Mouse (Mus musculus): ENCODE results near the gene Slc16a11.

Slc16a11 gene

DNA sequence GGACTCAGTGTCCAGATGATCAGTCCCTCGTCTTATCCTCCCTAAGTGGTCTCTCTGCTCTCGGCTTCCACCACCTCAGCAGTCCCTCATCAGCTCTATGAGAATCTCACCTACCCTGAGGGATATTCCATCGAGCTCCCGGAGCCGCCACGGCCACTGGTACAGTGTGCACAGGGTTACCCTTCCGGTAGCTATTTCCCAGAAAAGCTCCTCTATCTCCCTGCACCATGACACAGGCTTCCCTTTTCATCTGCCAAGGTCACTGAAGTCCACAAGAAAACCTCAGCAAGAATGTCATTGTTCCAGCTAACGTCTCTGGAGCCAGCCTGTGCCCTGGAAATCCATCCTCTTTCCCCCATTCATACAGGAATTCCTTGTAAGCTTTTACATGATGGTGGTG, 39.3 kb downstream of the Slc16a11 start:
- no peak for ATAC-seq (ENCODE audit: low TSS enrichment)

DNA sequence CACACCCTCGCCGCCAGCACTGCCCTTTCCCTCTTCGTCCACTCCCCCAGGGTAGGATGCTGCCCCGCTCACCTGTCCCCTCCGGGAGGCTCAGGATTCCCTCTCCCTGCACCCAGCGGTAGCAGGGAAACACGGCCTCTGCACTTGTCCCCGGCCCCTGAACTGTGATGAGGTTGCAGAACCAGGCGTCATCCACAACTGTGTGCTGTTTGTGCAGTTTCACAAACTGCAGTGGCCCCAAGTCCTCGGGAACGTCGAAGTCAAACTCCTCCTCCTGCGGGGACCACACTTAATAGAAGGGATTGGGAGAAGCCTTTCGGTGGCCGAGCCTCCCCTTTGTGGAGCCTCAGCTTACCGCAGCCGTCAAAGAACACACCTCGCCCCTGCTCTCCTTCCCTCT, 41.8 kb downstream of the Slc16a11 start:
- ATAC-seq (ENCODE audit: low TSS enrichment): no peak

DNA sequence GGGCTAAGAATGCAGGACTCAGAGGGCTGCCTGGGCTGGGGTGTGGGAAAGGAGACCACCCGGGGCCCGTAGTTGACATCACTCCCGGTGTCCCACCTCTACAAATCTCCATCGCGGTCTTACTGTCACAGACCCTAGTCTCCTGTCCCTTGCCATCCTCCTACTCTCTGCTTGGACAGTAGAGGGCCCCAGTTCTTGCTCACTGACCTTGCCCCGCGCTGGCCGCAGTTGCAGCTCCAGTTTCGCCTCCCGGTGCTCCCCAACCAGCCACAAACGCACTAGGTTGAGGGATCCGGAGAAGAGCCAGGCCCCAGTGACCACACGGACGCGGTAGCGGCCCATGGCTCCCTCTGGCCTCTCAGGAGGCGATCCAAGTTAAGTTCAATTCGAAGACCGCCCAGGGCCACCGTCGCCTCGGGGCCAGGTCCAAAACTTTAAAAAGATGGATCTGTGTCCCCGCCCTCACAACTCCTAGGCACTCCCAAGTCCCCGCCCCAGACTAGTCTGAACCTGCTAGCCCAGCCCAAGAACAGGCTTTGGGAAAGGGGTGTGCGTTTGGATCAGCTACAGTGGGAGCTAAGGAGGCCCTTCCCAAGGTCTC, 42.5 kb downstream of the Slc16a11 start, which contains the start of gene Alox12:
TSS of gene Alox12 (minus strand) at position 423 of the 601 bp plus-strand sequence.
- ATAC-seq (ENCODE audit: low TSS enrichment): no peak

DNA sequence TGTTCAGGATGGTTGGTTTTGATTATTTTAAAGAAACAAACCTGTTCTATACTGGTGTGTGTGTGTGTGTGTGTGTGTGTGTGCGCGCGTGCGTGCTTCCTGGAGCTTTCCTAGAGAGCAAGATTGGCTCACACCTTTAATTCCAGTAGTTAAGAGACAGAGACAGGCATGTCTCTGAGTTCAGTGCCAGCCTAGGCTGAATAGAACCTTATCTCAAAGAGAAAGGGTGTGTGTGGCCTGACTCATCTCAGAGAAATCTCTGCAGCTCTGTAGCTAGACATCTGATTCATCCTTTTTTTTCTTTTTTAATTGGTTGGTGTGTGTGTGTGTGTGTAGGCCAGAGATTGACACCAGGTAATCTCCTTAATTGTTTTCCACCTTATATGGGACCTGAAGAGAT, 46.5 kb downstream of the Slc16a11 start:
- no peak for ATAC-seq (ENCODE audit: low TSS enrichment)

DNA sequence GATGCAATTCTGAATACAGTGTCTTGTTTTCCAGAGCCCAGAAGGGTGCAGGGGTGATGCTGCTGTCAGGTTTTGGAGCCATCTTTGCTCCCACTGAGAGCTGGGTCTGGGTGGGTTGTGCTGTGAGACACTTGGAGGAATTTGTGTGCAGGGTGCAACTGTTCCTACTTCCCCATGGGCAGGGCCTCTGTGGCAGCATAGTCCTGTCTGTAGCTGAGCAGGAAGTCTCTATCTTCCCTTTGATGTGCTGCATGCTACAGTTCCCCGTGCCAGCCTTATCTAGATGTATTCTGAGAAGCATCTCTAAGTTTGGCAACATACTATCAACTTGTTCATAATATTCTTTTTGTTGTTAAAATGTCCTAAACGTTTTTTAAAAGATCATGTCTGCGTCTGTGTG, 52.7 kb downstream of the Slc16a11 start:
- no peak for ATAC-seq (ENCODE audit: low TSS enrichment)

DNA sequence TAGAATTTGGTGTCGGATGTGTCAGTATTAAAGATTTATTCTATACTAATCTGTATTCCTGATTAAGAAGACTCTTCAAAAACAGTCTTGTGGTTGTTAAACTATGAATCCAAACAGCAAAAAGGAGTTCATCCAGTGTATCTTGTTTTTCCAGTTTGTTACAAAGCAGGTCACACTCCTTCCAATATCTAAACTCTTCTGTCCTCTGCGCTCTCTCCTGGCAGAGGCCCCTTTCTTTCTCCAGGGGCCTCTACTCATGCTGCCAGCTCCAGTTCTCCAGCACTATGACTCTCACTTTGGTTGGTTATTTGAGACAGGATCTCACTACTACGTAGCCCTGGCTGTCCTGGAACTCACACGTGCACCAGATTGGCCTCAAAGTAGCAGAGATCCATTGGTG, 53.3 kb downstream of the Slc16a11 start:
- ATAC-seq (ENCODE audit: low TSS enrichment): no peak

Data from frontal cortex, adult (tissue).